Mouse (Mus musculus): ENCODE results near the gene Actn2.

GRCm38 (mm10) chr13:12369041-12369621, 28.6 kb upstream of the Actn2 start:
- no peak for TF ChIP-seq GATA1 (IDR thresholded peaks at IDR 0.05; ENCODE audit: low read length)
- no peak for TF ChIP-seq TAL1 (IDR thresholded peaks at IDR 0.05; ENCODE audit: low read length)

Measured in erythroblast, embryonic 14.5 days (primary cell).